ENCODE assay signal across 8 mouse cellular contexts in genomic region chr11:120795756-120796613, GRCm38 (mm10). TPM values are rescaled to one million over a fixed set of nuclear protein-coding genes. Genes with fewer than 3 reads are reported as not detected.
A peak's percentile ranks its signal among the peaks of the same experiment; 100 is the strongest.
DNase-seq lines count a peak whose midpoint lies in the region; ATAC-seq and TF ChIP-seq lines count a peak whose summit lies in the region.

Dus1l (minus strand) TSS chr11:120796403.

- 4% methylated on average over 59 of the region's 59 CpGs for WGBS in forebrain, postnatal 0 days
- WGBS in lung, embryonic 15.5 days = 2% methylated on average over 59 of the region's 59 CpGs

- H3K4me1 ChIP-seq in G1E (ENCODE audit: insufficient read depth, low read depth, low read length) = peaks cover 64% of the 10 kb centered on the region
- H3K4me1 ChIP-seq in forebrain, postnatal 0 days (ENCODE audit: insufficient read depth) = peaks cover 6% of the 10 kb centered on the region
- H3K4me1 ChIP-seq in lung, embryonic 15.5 days = peaks cover 28% of the 10 kb centered on the region

- H3K4me2 ChIP-seq in forebrain, postnatal 0 days (ENCODE audit: low read depth) = peak within 1 kb of the TSS; percentile 94
- H3K4me2 ChIP-seq in lung, embryonic 15.5 days = peak within 1 kb of the TSS; percentile 90

- H3K4me3 ChIP-seq in G1E (ENCODE audit: low read depth, low read length) = peak within 1 kb of the TSS; percentile 99
- H3K4me3 ChIP-seq in forebrain, postnatal 0 days (ENCODE audit: low read depth, low read length) = peak within 1 kb of the TSS; percentile 73
- H3K4me3 ChIP-seq in lung, embryonic 15.5 days = peak within 1 kb of the TSS; percentile 82

- H3K36me3 ChIP-seq in G1E (replicated peaks) = peaks cover 48% of the 10 kb centered on the region
- H3K36me3 ChIP-seq in forebrain, postnatal 0 days (ENCODE audit: insufficient read depth) = peaks cover 31% of the 10 kb centered on the region
- peaks cover 34% of the 10 kb centered on the region for H3K36me3 ChIP-seq in lung, embryonic 15.5 days

- peak; percentile 93 for DNase-seq in G1E (ENCODE audit: low spot score)
- DNase-seq in cerebellum, adult 18-20 months = peak; percentile 96 to 99
- peak; percentile 99 for DNase-seq in forebrain, postnatal 0 days
- peak; percentile 99 for DNase-seq in heart, postnatal 4 days
- DNase-seq in layer of hippocampus, adult 8-10 months (ENCODE audit: low spot score in 2 of 2) = peak; percentile 90 to 98
- peak; percentile 91 for DNase-seq in ovary, adult 18-20 months (ENCODE audit: low spot score)
- DNase-seq in thymus, postnatal 0 days (ENCODE audit: low spot score) = peak; percentile 97

- 0 out of 2 replicates have a peak, but pooled peaks cover 4% of the 10 kb centered on the region for H3K27me3 ChIP-seq in G1E (ENCODE audit: insufficient read depth, low read length)
- H3K27me3 ChIP-seq in forebrain, postnatal 0 days (ENCODE audit: insufficient read depth, low read length) = no peaks in the 10 kb centered on the region
- no peaks in the 10 kb centered on the region for H3K27me3 ChIP-seq in lung, embryonic 15.5 days

- peak within 1 kb of the TSS; percentile 83 for H3K27ac ChIP-seq in forebrain, postnatal 0 days (ENCODE audit: low read depth, low read length)
- peak within 1 kb of the TSS; percentile 49 for H3K27ac ChIP-seq in lung, embryonic 15.5 days

- peak; percentile 82 for ATAC-seq in G1E (ENCODE audit: extremely low read depth, insufficient number of reproducible peaks, low FRiP score, poor library complexity, severe bottlenecking)
- peak; percentile 95 for ATAC-seq in forebrain, postnatal 0 days
- ATAC-seq in lung, embryonic 15.5 days (ENCODE audit: borderline replicate concordance, extremely low read depth, low FRiP score, low TSS enrichment) = peak; percentile 81

- no peaks in the 10 kb centered on the region for H3K9me3 ChIP-seq in G1E (replicated peaks)
- no peaks in the 10 kb centered on the region for H3K9me3 ChIP-seq in forebrain, postnatal 0 days (ENCODE audit: low read length)
- no peaks in the 10 kb centered on the region for H3K9me3 ChIP-seq in lung, embryonic 15.5 days

- H3K9ac ChIP-seq in forebrain, postnatal 0 days = peak within 1 kb of the TSS; percentile 83
- H3K9ac ChIP-seq in lung, embryonic 15.5 days = peak within 1 kb of the TSS; percentile 88

- no peak for TF ChIP-seq CTCF in G1E (IDR thresholded peaks at IDR 0.05; ENCODE audit: low read depth, low read length)
- TF ChIP-seq CTCF in forebrain, postnatal 0 days (IDR thresholded peaks at IDR 0.05; ENCODE audit: low read depth) = 0 out of 2 replicates have a peak, but pooled peaks have one; percentile 9

RNA-seq across cellular contexts. Expression of gene Dus1l, which starts in this region (rescaled TPM):
- total RNA-seq in G1E (2014; fragmentation: Nextera tagmentation) = 63.3 and 67.4 TPM in 2 replicates
- 49.2 and 54.7 TPM in 2 replicates for total RNA-seq in G1E (2017)
- 142 and 166 TPM in 2 replicates for polyA plus RNA-seq in G1E (2012)
- total RNA-seq in forebrain, postnatal 0 days (2014; rRNA removed) = 43.0 and 52.0 TPM in 2 replicates
- polyA plus RNA-seq in forebrain, postnatal 0 days (2015; fragmentation: Nextera tagmentation; extraction: Ambion mirVana) = 36.1 and 38.6 TPM in 2 replicates
- 10 to 100 TPM; 34.0 to 37.5 TPM for total RNA-seq in heart, postnatal 4 days (2021)
- total RNA-seq in layer of hippocampus, adult 8-10 months (2022) = 10 to 100 TPM; 48.3 to 53.3 (median 49.9) TPM
- polyA plus RNA-seq in lung, embryonic 15.5 days (2015; fragmentation: Nextera tagmentation; extraction: Ambion mirVana) = 84.3 and 90.4 TPM in 2 replicates
- 87.0 and 92.2 TPM in 2 replicates for polyA plus RNA-seq in thymus, postnatal 0 days (2015; fragmentation: Nextera tagmentation; extraction: Ambion mirVana)

Comparison
In these comparisons a context has a peak if more than half of its experiments do, and no peak if none do; other contexts are left out.
1. Peak in every context shown above with its lines: DNase-seq, ATAC-seq, H3K4me3 ChIP-seq and H3K27ac ChIP-seq.